Mouse (Mus musculus): ENCODE results near the gene H1foo. TPM values are rescaled to one million over a fixed set of nuclear protein-coding genes. Genes with fewer than 3 reads are reported as not detected.
A peak's percentile ranks its signal among the peaks of the same experiment; 100 is the strongest.

The H1foo gene
- polyA plus RNA-seq, 1 experiment from 2014 or later = not detected

- no peak overlapping the region for H3K9ac ChIP-seq (replicated peaks; ENCODE audit: low read length)
- H3K27ac ChIP-seq (replicated peaks; ENCODE audit: low read depth, low read length) = no peak overlapping the region
- ATAC-seq (replicated peaks; ENCODE audit: insufficient number of reproducible peaks, low FRiP score, low TSS enrichment, low read depth) (no peak), DNase-seq (ENCODE audit: low spot score) (no peak)
- no peak overlapping the region for H3K4me2 ChIP-seq (ENCODE audit: low read depth, low read length)
- H3K27me3 ChIP-seq (ENCODE audit: control insufficient read depth, insufficient read depth, low read length) = no peaks in the 10 kb centered on the region; the same call in 1 of the 2 replicates
- no peaks in the 10 kb centered on the region for H3K9me3 ChIP-seq (replicated peaks; ENCODE audit: control insufficient read depth, low read length)
- WGBS = 91% methylated on average over 9 of the region's 9 CpGs
- peaks cover 3% of the 10 kb centered on the region; the same call in 1 of the 2 replicates for H3K4me1 ChIP-seq (ENCODE audit: control insufficient read depth, insufficient read depth, low read length)
- H3K36me3 ChIP-seq (replicated peaks; ENCODE audit: control insufficient read depth, insufficient read depth, low read depth, low read length) = no peaks in the 10 kb centered on the region
- H3K4me3 ChIP-seq (ENCODE audit: low read depth, low read length) = no peak overlapping the region
These were observed 13.7 kb downstream of the H1foo start for GRCm38 (mm10) chr6:115958445-115958844.

DNA sequence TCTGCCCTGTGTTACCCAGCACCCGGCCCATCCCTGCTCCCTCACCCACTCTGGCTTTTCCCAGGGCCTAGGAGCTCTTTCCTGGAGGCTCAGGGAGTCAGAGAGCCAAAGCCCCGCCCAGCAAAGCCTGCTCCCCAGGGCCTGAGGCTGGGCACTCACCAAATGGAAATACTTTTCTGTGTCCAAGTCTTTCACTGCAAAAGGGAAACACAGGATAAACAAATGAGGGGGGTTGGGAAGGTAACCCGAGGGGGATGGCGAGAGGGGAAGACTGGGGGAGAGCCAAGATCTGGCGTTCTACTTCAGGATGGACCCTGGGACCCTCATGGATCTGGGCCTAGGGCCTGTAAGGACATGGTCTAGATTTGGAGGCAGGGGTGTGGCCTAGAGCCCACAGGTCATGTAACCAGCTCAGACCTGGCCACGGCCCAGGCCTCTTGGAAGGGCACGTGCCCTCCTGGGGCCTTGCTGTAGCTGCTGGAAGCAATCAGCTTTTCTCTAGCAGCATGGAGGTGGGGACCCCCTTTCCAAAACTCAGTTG, 14.5 kb downstream of the H1foo start:
- Histone ChIP-seq H3K36me3 (replicated peaks; ENCODE audit: control insufficient read depth, insufficient read depth, low read depth, low read length) (no peaks in the 10 kb centered on the region), H3K27me3 (ENCODE audit: control insufficient read depth, insufficient read depth, low read length) (no peaks in the 10 kb centered on the region; the same call in 1 of the 2 replicates), H3K9me3 (replicated peaks; ENCODE audit: control insufficient read depth, low read length) (no peaks in the 10 kb centered on the region), H3K27ac (replicated peaks; ENCODE audit: low read depth, low read length) (no peak overlapping the region), H3K4me2 (ENCODE audit: low read depth, low read length) (no peak overlapping the region), H3K4me1 (ENCODE audit: control insufficient read depth, insufficient read depth, low read length) (peaks cover 3% of the 10 kb centered on the region; the same call in 1 of the 2 replicates), H3K4me3 (ENCODE audit: low read depth, low read length) (no peak overlapping the region), H3K9ac (replicated peaks; ENCODE audit: low read length) (no peak overlapping the region)
- 65% methylated on average over 7 of the region's 7 CpGs for WGBS
- no peak for DNase-seq (ENCODE audit: low spot score)
- ATAC-seq (replicated peaks; ENCODE audit: insufficient number of reproducible peaks, low FRiP score, low TSS enrichment, low read depth) = no peak

DNA sequence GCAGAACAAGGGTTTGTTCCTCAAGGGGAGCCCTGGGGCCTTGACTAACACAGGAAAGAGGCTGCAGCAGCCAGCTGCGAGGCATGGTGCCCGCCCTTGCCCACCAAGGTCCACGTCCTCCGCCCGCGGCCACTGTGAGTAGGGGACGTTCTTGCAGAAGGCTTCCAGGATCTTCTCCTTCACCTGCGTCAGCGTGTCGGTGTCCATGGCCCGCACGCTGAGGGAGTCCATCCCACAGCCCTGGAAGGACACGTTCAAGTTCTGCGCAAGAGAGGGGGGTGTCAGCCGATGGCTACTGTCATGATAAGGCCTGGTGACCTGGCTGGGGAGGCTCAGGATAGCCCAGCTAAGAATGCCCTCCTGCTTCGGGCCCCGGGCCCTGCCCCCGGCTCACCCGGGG, 15.6 kb downstream of the H1foo start:
- Histone ChIP-seq H3K9ac (replicated peaks; ENCODE audit: low read length) (no peak overlapping the region), H3K9me3 (replicated peaks; ENCODE audit: control insufficient read depth, low read length) (no peaks in the 10 kb centered on the region), H3K4me1 (ENCODE audit: control insufficient read depth, insufficient read depth, low read length) (peaks cover 3% of the 10 kb centered on the region; the same call in 1 of the 2 replicates), H3K4me3 (ENCODE audit: low read depth, low read length) (no peak overlapping the region), H3K27me3 (ENCODE audit: control insufficient read depth, insufficient read depth, low read length) (no peaks in the 10 kb centered on the region; the same call in 1 of the 2 replicates), H3K36me3 (replicated peaks; ENCODE audit: control insufficient read depth, insufficient read depth, low read depth, low read length) (no peaks in the 10 kb centered on the region), H3K4me2 (ENCODE audit: low read depth, low read length) (no peak overlapping the region), H3K27ac (replicated peaks; ENCODE audit: low read depth, low read length) (no peak overlapping the region)
- WGBS = 94% methylated on average over 19 of the region's 19 CpGs
- DNase-seq (ENCODE audit: low spot score) (no peak), ATAC-seq (replicated peaks; ENCODE audit: insufficient number of reproducible peaks, low FRiP score, low TSS enrichment, low read depth) (no peak)

- peaks cover 2% of the 10 kb centered on the region; the same call in 1 of the 2 replicates for H3K4me1 ChIP-seq (ENCODE audit: control insufficient read depth, insufficient read depth, low read length)
- no peaks in the 10 kb centered on the region for H3K9me3 ChIP-seq (replicated peaks; ENCODE audit: control insufficient read depth, low read length)
- H3K27ac ChIP-seq (replicated peaks; ENCODE audit: low read depth, low read length) = no peak overlapping the region
- 93% methylated on average over 3 of the region's 3 CpGs for WGBS
- no peaks in the 10 kb centered on the region for H3K36me3 ChIP-seq (replicated peaks; ENCODE audit: control insufficient read depth, insufficient read depth, low read depth, low read length)
- ATAC-seq (replicated peaks; ENCODE audit: insufficient number of reproducible peaks, low FRiP score, low TSS enrichment, low read depth) = no peak
- H3K27me3 ChIP-seq (ENCODE audit: control insufficient read depth, insufficient read depth, low read length) = no peaks in the 10 kb centered on the region; the same call in 1 of the 2 replicates
- no peak overlapping the region for H3K9ac ChIP-seq (replicated peaks; ENCODE audit: low read length)
- no peak for DNase-seq (ENCODE audit: low spot score)
- no peak overlapping the region for H3K4me3 ChIP-seq (ENCODE audit: low read depth, low read length)
- no peak overlapping the region for H3K4me2 ChIP-seq (ENCODE audit: low read depth, low read length)
These were observed 17.0 kb downstream of the H1foo start for GRCm38 (mm10) chr6:115961743-115962142.

DNA sequence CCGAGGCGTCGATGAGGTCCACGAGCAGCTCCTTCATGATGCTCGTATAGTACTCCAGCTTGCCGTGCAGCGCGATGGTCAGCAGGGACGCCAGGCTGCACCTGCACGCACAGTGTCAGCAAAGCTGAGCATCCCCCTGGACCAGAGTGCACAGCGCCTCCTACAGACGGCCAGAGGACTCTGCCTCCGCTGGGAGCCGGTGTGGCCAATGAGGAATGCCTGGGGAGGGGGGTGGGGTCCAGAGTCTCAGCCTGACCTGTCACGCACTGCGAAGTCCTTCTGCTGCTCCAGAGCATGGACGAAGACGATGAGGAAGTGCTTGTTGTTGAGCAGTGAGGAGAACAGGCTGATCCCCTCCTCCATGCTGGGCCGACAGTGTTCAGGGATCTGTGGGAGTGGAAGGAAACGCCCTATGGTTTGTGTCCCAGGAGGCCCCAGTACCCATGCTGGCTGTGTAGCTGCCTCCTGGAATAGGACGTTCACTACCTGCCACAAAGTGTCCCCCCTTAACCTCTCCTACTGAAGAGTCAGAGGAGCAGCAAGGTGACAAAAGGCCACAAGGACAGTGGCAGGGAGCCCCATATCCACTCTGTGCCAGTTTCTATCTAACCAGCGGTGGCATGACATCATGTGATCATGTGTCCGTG, 17.8 kb downstream of the H1foo start:
- ATAC-seq (replicated peaks; ENCODE audit: insufficient number of reproducible peaks, low FRiP score, low TSS enrichment, low read depth) = no peak

GRCm38 (mm10) chr6:115963656-115964055, 18.9 kb downstream of the H1foo start:
- H3K4me1 ChIP-seq (ENCODE audit: control insufficient read depth, insufficient read depth, low read length) = peaks cover 6% of the 10 kb centered on the region
- H3K27me3 ChIP-seq (ENCODE audit: control insufficient read depth, insufficient read depth, low read length) = no peaks in the 10 kb centered on the region; the same call in 1 of the 2 replicates
- ATAC-seq (replicated peaks; ENCODE audit: insufficient number of reproducible peaks, low FRiP score, low TSS enrichment, low read depth) (no peak), DNase-seq (ENCODE audit: low spot score) (no peak)
- 74% methylated on average over 9 of the region's 9 CpGs for WGBS
- no peak overlapping the region for H3K4me2 ChIP-seq (ENCODE audit: low read depth, low read length)
- H3K27ac ChIP-seq (replicated peaks; ENCODE audit: low read depth, low read length) = no peak overlapping the region
- H3K9ac ChIP-seq (replicated peaks; ENCODE audit: low read length) = no peak overlapping the region
- H3K4me3 ChIP-seq (ENCODE audit: low read depth, low read length) = no peak overlapping the region
- no peaks in the 10 kb centered on the region for H3K9me3 ChIP-seq (replicated peaks; ENCODE audit: control insufficient read depth, low read length)
- no peaks in the 10 kb centered on the region for H3K36me3 ChIP-seq (replicated peaks; ENCODE audit: control insufficient read depth, insufficient read depth, low read depth, low read length)

More for the DNA sequence above, 17.8 kb downstream of the H1foo start:
- H3K9ac ChIP-seq (replicated peaks; ENCODE audit: low read length) = no peak overlapping the region
- H3K36me3 ChIP-seq (replicated peaks; ENCODE audit: control insufficient read depth, insufficient read depth, low read depth, low read length) = no peaks in the 10 kb centered on the region
- no peak overlapping the region for H3K27ac ChIP-seq (replicated peaks; ENCODE audit: low read depth, low read length)
- H3K4me2 ChIP-seq (ENCODE audit: low read depth, low read length) = no peak overlapping the region
- H3K27me3 ChIP-seq (ENCODE audit: control insufficient read depth, insufficient read depth, low read length) = no peaks in the 10 kb centered on the region; the same call in 1 of the 2 replicates
- peak; percentile 41 for DNase-seq (ENCODE audit: low spot score)
- no peaks in the 10 kb centered on the region; the same call in 1 of the 2 replicates for H3K4me1 ChIP-seq (ENCODE audit: control insufficient read depth, insufficient read depth, low read length)
- no peak overlapping the region for H3K4me3 ChIP-seq (ENCODE audit: low read depth, low read length)
- no peaks in the 10 kb centered on the region for H3K9me3 ChIP-seq (replicated peaks; ENCODE audit: control insufficient read depth, low read length)
- WGBS = 27% methylated on average over 23 of the region's 23 CpGs

DNA sequence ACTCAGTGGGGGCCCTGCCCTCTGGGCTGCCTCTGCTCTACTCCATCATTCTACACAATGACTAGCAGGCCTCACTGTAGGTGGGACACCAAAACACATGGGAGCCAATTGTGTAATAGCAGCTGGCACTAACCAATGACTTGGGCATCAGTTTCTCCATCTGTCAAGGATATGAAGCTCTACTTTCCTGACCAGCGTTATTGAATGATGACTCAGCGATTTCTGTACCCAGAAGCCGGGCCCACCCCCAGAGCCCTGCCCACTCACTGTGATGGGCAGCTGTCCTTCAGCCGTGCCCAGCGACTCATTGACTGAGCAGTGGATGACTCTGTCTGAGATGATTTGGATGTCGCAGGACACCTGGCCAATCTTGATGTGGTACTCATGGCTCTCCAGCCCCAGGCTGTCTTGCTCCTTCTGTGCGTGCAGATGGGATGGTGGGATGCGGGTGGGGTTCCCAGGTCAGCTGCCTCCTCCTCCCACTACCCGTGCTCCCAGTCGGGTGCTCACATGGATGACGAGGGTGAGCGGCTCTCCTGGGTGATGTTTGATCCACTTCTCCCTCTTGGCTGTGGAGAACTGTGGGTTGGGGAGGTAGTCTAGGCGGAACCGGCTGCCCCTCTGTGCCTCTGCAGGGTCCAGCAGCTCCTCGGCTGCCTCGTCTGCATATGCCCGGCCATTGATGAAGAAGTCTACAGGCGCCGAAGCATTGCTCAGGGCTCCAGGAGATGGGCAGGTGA, 21.7 kb downstream of the H1foo start:
- Histone ChIP-seq H3K4me2 (ENCODE audit: low read depth, low read length) (no peak overlapping the region), H3K4me3 (ENCODE audit: low read depth, low read length) (no peak overlapping the region), H3K36me3 (replicated peaks; ENCODE audit: control insufficient read depth, insufficient read depth, low read depth, low read length) (no peaks in the 10 kb centered on the region), H3K9me3 (replicated peaks; ENCODE audit: control insufficient read depth, low read length) (no peaks in the 10 kb centered on the region), H3K4me1 (ENCODE audit: control insufficient read depth, insufficient read depth, low read length) (peaks cover 8% of the 10 kb centered on the region), H3K27me3 (ENCODE audit: control insufficient read depth, insufficient read depth, low read length) (no peaks in the 10 kb centered on the region; the same call in 1 of the 2 replicates), H3K9ac (replicated peaks; ENCODE audit: low read length) (no peak overlapping the region), H3K27ac (replicated peaks; ENCODE audit: low read depth, low read length) (no peak overlapping the region)
- ATAC-seq (replicated peaks; ENCODE audit: insufficient number of reproducible peaks, low FRiP score, low TSS enrichment, low read depth) (no peak), DNase-seq (ENCODE audit: low spot score) (no peak)
- 94% methylated on average over 19 of the region's 19 CpGs for WGBS
